Mouse (Mus musculus): ENCODE results near the gene Hsh2d.
A peak's percentile ranks its signal among the peaks of the same experiment; 100 is the strongest.

Gene Hsh2d

DNA sequence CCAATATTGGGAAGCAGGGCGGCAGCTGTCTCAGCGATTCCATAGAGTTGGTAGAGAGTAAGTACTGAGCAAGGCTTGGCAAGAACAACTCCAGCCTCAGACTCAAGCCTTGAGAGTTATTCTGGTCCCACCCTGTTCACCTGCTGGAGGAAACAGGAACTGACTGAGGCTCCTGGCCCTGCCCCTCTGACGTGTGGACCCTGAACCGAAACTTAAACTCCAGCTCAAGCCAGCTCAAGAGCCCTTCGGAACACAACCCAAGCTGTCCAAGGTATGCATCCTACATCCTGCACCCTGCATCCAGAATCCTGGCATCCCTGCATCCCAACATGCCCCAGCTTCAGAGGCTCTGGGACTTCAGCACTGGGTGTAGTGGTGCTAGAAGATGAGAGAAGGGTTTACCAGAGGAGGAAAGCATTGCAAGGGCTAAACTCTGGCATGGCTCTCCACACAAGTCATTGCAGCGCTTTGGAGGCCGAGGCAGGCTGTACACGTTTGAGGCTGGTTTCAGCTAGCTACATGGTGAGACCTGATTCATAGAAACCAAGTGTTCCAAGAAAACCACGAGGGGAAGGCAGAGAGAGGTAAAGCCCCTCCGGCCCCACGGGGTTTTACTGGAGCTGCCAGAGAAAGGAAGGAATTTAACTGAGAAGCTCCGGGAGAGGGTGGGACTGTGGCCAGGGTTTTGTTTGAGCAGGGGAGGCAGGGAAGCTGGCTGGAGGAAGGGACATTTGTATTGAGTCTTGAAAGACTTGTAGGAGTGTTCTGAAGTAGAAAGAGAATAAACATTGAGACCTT lies at the start of gene Hsh2d:
Gene Hsh2d (plus strand): TSS at position 222 of the 798 bp plus-strand sequence.
- no peak for DNase-seq

DNA sequence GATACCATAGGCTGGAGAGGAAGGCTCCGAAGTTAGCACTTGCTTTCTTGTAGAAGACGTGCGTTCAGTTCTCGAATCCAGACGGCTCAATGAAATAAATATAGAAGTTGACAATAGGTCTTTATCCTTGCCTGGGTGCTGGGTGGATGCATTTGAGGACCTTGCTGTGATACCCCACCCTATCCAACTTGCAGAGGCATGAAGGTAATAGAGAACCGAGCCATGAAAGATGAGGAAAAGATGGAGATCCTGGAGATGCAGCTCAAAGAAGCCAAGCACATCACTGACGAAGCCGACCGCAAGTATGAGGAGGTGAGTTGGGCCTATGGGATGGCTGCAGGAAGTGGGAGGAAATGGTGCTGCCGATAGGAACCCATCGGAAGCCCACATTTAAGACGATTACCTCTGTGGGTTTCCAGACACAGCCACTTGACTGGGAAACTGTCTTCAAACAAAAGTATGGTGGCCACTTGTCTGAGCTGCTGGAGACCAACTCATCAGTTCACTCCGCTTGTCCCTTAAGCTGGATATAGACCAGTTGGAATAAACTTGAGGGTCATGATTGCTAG lies 46.1 kb upstream of the Hsh2d start:
- DNase-seq, result no peak

- no peak for DNase-seq
These were observed 45.0 kb upstream of the Hsh2d start for GRCm38 (mm10) chr8:72144345-72144975.

GRCm38 (mm10) chr8:72145511-72145910 lies 43.9 kb upstream of the Hsh2d start:
- no peak for DNase-seq

- DNase-seq, result no peak
These were observed 43.4 kb upstream of the Hsh2d start for GRCm38 (mm10) chr8:72146056-72146455.

GRCm38 (mm10) chr8:72146556-72146955 lies 42.9 kb upstream of the Hsh2d start:
- peak; percentile 17 for DNase-seq

GRCm38 (mm10) chr8:72147266-72147665 lies 42.2 kb upstream of the Hsh2d start:
- DNase-seq, result no peak

GRCm38 (mm10) chr8:72149056-72149455 lies 40.4 kb upstream of the Hsh2d start:
- DNase-seq, result no peak

- no peak for DNase-seq
These were observed 37.9 kb upstream of the Hsh2d start for GRCm38 (mm10) chr8:72151418-72152078.

GRCm38 (mm10) chr8:72153382-72153781 lies 36.1 kb upstream of the Hsh2d start:
- DNase-seq, result no peak

- no peak for DNase-seq
These were observed 31.3 kb upstream of the Hsh2d start for GRCm38 (mm10) chr8:72158096-72158495.

- DNase-seq, result no peak
These were observed 30.7 kb upstream of the Hsh2d start for GRCm38 (mm10) chr8:72158726-72159125.

DNA sequence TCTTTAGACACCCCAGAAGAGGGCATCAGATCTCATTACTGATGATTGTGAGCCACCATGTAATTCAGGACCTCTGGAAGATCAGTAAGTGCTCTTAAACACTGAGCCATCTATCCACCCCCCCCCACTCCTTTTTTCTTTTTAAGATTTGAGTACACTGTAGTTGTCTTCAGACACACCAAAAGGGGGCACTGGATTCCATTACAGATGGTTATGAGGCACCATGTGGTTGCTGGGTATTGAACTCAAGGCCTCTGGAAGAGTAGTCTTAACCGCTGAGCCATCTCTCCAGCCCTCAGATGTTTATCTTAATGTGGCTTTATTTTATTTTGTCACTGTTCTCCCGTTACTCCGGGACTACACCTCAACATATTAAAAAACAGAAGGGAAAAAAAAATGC lies 29.4 kb upstream of the Hsh2d start:
- no peak for DNase-seq

GRCm38 (mm10) chr8:72160707-72161697 lies 28.4 kb upstream of the Hsh2d start, which contains the start of gene Rab8a:
TSS of gene Rab8a (plus strand) at chr8:72161200.
- DNase-seq, result peak; percentile 100

DNA sequence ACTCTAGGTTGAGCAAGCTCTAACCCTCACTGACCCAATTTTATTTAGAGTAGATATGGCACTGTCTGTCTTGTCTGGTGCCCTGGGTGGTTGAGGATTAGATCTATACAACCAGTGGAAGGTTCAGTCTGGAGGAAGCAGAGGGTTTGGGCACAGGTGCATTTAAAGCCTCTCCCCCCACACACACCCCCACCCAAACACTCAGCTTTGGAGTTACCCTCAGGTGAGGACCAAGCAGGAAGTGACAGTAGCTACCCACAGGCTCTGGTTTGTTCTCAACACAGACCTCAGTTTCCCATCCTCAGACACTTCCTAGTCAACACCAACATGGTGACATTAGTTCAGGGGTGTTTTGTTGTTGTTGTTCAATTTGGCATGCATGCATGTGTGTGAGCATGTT lies 26.6 kb upstream of the Hsh2d start:
- DNase-seq, result no peak

DNA sequence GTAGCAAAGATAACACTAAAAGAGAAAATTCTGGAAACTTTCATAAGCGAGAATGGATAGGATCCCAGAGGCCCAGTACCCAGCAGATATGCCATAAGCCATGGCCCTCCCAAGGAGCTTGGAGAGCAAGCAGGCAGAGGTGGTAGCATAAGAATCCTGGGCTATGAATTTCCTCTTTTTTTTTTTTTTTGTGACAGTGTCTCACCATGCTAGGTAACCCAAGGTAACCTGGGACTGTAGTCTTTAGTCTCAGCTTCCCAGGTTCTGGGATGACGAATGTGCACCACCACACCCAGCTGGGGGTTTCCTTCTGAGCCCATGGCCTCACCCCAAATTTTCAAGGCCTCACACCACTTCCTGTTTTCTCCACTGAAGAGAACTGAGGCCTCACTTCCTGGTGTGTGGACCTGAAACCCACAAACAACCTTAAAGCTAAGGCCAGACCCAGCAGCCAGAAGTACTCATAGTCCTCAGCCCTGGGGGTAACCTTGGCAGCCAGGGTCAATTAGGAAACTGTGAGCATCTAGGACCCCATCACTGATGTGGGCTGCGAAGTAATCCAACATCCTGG lies 20.3 kb upstream of the Hsh2d start:
- DNase-seq, result no peak

GRCm38 (mm10) chr8:72169681-72170249 lies 19.7 kb upstream of the Hsh2d start:
- DNase-seq, result no peak

- peak; percentile 70 for DNase-seq
These were observed 12.0 kb upstream of the Hsh2d start for GRCm38 (mm10) chr8:72177346-72177925.

- no peak for DNase-seq
These were observed 5.8 kb upstream of the Hsh2d start for GRCm38 (mm10) chr8:72183554-72184202.

DNA sequence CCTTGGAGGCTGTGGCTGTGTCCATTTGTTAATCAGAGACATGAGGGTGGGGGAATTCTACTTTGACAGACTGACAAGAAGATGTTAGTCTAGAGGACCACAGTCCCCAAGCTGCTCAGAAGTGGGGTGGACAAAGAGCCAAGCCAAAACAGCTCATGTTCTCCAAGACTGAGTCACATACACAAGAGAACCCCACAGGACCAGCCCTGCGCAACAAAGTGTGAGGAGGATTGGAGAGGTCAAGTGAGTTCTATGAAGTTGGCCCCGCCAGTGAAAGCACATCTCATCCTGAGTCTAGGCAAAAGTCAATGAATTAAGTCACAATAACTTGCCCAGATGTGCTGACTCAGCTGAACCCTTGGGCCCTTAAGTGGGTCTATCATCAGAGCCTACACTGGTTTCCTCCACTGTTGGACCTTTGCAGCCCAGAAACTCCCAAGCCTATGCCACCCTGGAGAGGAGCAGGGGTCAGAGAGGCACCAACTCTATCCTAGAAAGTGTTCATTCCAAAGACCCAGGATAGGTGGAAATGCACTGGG lies 1.6 kb upstream of the Hsh2d start:
- no peak for DNase-seq
